Mouse (Mus musculus): ENCODE measurements around the gene Sit1. TPM values are rescaled to one million over a fixed set of nuclear protein-coding genes. Genes with fewer than 3 reads are reported as not detected.

Sit1 gene
- polyA plus RNA-seq, 1 experiment, result 17.1 TPM

DNA sequence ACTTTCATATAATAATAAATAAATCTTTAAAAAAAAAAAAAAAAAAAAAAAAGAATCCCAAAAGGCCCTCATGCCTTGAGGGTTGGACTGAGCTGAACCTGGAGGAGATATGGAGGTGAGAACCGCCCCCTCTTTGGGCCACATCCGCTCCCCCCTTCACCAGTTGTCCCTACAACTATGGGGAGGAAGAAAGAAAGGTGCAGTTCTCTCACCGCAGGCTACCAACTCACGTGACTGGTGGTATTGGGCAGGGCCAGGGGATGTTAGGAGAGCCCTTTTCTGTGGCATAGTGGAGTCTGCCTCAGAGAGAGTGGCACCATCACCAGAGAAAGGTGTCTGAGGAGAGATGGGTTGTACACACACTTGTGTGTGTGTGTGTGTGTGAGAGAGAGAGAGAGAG lies 27.1 kb downstream of the Sit1 start:
- TF ChIP-seq POLR2A (IDR thresholded peaks at IDR 0.05; ENCODE audit: low read depth, low read length) (peak; percentile 15; the same call in 1 of the 2 replicates), CTCF (IDR thresholded peaks at IDR 0.05; ENCODE audit: extremely low read depth, insufficient read depth, insufficient read length, insufficient replicate concordance) (no peak)
- Histone ChIP-seq H3K4me3 (ENCODE audit: extremely low read depth, insufficient read depth, insufficient read length) (no peak overlapping the region), H3K4me1 (ENCODE audit: control insufficient read depth, insufficient read depth, insufficient read length) (peaks cover 36% of the 10 kb centered on the region; the same call in 1 of the 2 replicates), H3K27me3 (ENCODE audit: control insufficient read depth, insufficient read depth, low read length) (no peaks in the 10 kb centered on the region), H3K27ac (ENCODE audit: insufficient read depth, low read length) (peak overlapping the region; percentile 91), H3K36me3 (ENCODE audit: control insufficient read depth, insufficient read depth, low read length) (peaks cover 3% of the 10 kb centered on the region; the same call in 1 of the 2 replicates)
- peak; percentile 77 to 85 for DNase-seq (ENCODE audit: low read depth in 1 of 2, low spot score in 2 of 2)
- WGBS, result 9% methylated on average over 4 of the region's 4 CpGs

DNA sequence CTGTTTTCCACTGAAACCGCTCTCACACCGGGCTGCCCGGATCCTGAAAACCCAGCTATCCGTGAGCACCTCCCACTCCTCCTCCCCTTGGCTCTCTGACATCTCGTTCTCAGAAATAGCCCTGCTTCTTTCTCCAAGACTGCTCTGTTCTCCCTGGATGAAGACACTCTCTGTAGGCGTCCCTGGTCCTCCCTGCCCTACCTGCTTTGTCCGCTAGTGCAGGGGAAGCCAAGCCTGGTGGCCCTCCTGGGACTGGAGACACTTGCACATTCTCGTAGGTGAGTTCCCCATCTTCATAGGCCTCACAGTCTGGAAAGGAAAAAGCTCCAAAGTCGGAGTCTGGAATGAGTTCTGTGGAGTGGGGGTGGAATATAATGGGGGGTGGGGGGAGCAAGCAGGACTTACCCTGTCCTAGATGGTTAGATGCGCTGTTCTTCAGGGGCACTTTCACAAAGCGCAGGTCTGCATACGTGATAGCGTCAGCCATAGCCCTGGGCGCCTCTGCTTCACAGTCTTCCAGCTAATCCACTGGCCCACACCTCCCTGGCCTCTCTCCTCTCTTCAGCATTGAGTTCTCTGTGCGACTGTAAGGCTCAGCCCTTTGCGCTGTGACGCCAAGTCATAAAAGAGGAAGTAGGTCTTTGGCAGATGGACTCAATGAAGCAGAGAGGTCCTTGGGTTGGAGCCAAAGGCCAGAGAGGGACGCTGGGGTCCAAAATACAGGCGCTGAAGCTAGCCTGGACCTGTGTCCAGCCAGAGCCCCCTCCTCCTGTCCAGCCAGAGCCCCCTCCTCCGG lies 29.3 kb downstream of the Sit1 start, which contains the start of gene Cd72:
TSS of gene Cd72 (minus strand) at position 588 of the 796 bp plus-strand sequence.
- Histone ChIP-seq H3K36me3 (ENCODE audit: control insufficient read depth, insufficient read depth, low read length) (peaks cover 9% of the 10 kb centered on the region; the same call in 1 of the 2 replicates), H3K4me1 (ENCODE audit: control insufficient read depth, insufficient read depth, insufficient read length) (peaks cover 36% of the 10 kb centered on the region; the same call in 1 of the 2 replicates), H3K27ac (ENCODE audit: insufficient read depth, low read length) (peak within 1 kb of the TSS; percentile 96), H3K4me3 (ENCODE audit: extremely low read depth, insufficient read depth, insufficient read length) (peak within 1 kb of the TSS; percentile 70), H3K27me3 (ENCODE audit: control insufficient read depth, insufficient read depth, low read length) (no peaks in the 10 kb centered on the region)
- peak; percentile 92 for TF ChIP-seq POLR2A (IDR thresholded peaks at IDR 0.05; ENCODE audit: low read depth, low read length)
- peak; percentile 45; the same call in 1 of the 2 replicates for TF ChIP-seq CTCF (IDR thresholded peaks at IDR 0.05; ENCODE audit: extremely low read depth, insufficient read depth, insufficient read length, insufficient replicate concordance)
- WGBS, result 7% methylated on average over 20 of the region's 20 CpGs
- peak; percentile 68 to 75 for DNase-seq (ENCODE audit: low read depth in 1 of 2, low spot score in 2 of 2)

DNA sequence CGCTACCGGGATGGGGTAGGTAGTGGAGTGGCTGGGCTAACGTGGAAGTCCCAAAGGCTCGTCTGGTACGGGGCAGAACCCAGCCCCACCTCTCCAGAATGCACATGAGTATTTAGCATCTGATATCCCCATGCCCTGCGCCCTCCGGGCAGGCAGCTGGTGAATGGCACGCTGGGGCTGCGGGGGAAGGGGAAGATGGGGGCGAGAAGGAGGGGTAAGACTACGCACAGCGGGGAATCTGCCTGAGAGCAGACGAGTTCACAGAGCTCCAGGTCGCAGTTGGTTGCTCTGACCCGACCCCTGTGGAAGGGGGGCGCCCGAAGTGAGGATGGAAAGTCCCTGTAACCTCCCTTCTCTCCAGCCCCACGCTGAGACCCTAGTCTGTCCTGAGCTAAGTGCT lies 30.1 kb downstream of the Sit1 start:
- WGBS, result 3% methylated on average over 18 of the region's 18 CpGs
- Histone ChIP-seq H3K27ac (ENCODE audit: insufficient read depth, low read length) (peak overlapping the region; percentile 96), H3K4me1 (ENCODE audit: control insufficient read depth, insufficient read depth, insufficient read length) (peaks cover 36% of the 10 kb centered on the region; the same call in 1 of the 2 replicates), H3K27me3 (ENCODE audit: control insufficient read depth, insufficient read depth, low read length) (no peaks in the 10 kb centered on the region), H3K36me3 (ENCODE audit: control insufficient read depth, insufficient read depth, low read length) (peaks cover 10% of the 10 kb centered on the region; the same call in 1 of the 2 replicates), H3K4me3 (ENCODE audit: extremely low read depth, insufficient read depth, insufficient read length) (peak overlapping the region; percentile 70)
- peak in 1 of 2 experiments; percentile 37 for DNase-seq (ENCODE audit: low read depth in 1 of 2, low spot score in 2 of 2)
- no peak for TF ChIP-seq CTCF (IDR thresholded peaks at IDR 0.05; ENCODE audit: extremely low read depth, insufficient read depth, insufficient read length, insufficient replicate concordance)
- peak; percentile 15; the same call in 1 of the 2 replicates for TF ChIP-seq POLR2A (IDR thresholded peaks at IDR 0.05; ENCODE audit: low read depth, low read length)

DNA sequence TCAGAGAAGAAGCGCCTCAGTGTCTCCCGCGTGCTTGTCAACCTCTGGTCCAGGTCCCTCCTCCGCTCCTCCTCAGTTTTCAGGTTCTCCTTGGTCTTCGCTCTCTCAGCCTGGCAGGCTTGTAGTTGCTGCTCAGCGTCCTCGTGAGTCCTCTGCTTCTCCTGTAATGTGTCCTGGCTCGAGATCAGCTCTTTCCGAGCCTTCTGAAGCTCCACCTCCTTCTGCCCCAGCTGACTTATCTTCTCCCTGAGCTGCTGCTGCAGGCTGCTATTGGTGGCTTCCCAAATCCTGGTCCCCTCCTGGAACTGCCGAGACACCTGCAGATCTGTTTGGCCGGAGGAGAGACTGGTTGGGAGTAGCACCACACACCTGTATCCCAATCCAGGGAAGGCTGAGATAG lies 31.2 kb downstream of the Sit1 start:
- H3K4me3 ChIP-seq (ENCODE audit: extremely low read depth, insufficient read depth, insufficient read length), result peak overlapping the region; percentile 70
- peaks cover 31% of the 10 kb centered on the region; the same call in 1 of the 2 replicates for H3K4me1 ChIP-seq (ENCODE audit: control insufficient read depth, insufficient read depth, insufficient read length)
- no peak for TF ChIP-seq POLR2A (IDR thresholded peaks at IDR 0.05; ENCODE audit: low read depth, low read length)
- no peak for TF ChIP-seq CTCF (IDR thresholded peaks at IDR 0.05; ENCODE audit: extremely low read depth, insufficient read depth, insufficient read length, insufficient replicate concordance)
- H3K36me3 ChIP-seq (ENCODE audit: control insufficient read depth, insufficient read depth, low read length), result peaks cover 17% of the 10 kb centered on the region
- DNase-seq (ENCODE audit: low read depth in 1 of 2, low spot score in 2 of 2), result no peak
- H3K27me3 ChIP-seq (ENCODE audit: control insufficient read depth, insufficient read depth, low read length), result no peaks in the 10 kb centered on the region
- WGBS, result 86% methylated on average over 11 of the region's 11 CpGs
- H3K27ac ChIP-seq (ENCODE audit: insufficient read depth, low read length), result no peak overlapping the region

DNA sequence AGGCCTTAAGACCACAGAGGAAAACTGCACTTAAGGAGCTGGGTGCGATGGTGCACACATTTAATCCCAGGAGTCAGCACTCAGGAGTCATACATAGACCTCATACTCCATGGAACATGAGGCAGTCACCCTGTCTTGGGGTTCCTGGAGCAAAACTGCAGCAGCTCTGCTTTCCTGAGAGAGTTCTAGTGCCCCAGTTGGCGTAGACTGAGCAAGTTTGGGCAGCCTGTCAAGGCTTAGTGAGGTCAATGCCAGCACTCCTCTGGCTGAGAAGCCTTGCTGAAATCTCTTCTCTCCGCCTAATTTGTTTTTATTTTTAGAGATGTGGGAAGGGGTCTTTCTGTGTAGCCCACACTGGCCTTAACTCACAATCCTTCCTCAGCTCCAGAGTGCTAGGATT lies 35.0 kb downstream of the Sit1 start:
- no peak overlapping the region for H3K27ac ChIP-seq (ENCODE audit: insufficient read depth, low read length)

DNA sequence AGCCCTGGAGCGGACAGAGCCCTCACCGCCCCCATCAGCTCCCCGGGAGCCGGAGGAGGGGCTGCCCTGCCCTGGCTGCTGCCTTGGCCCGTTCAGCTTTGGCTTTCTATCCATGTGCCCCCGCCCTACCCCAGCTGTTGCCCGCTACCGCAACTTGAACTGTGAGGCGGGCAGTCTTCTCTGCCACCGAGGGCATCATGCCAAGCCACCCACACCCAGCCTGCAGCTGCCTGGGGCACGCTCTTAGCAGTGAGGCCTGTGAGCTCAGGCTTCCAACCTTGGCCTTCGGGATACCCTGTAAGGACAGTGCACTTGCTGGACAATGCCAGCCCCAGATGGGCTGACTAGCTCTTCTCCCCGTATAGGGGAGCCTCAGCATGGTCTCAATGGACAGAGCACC lies 36.3 kb downstream of the Sit1 start:
- peaks cover 33% of the 10 kb centered on the region for H3K36me3 ChIP-seq (ENCODE audit: control insufficient read depth, insufficient read depth, low read length)
- no peaks in the 10 kb centered on the region for H3K27me3 ChIP-seq (ENCODE audit: control insufficient read depth, insufficient read depth, low read length)
- 82% methylated on average over 13 of the region's 13 CpGs for WGBS
- H3K4me3 ChIP-seq (ENCODE audit: extremely low read depth, insufficient read depth, insufficient read length), result no peak overlapping the region
- DNase-seq (ENCODE audit: low read depth in 1 of 2, low spot score in 2 of 2), result no peak
- H3K4me1 ChIP-seq (ENCODE audit: control insufficient read depth, insufficient read depth, insufficient read length), result peaks cover 3% of the 10 kb centered on the region; the same call in 1 of the 2 replicates
- no peak overlapping the region for H3K27ac ChIP-seq (ENCODE audit: insufficient read depth, low read length)
- TF ChIP-seq POLR2A (IDR thresholded peaks at IDR 0.05; ENCODE audit: low read depth, low read length), result no peak
- no peak for TF ChIP-seq CTCF (IDR thresholded peaks at IDR 0.05; ENCODE audit: extremely low read depth, insufficient read depth, insufficient read length, insufficient replicate concordance)

More for the DNA sequence above, 35.0 kb downstream of the Sit1 start:
- TF ChIP-seq POLR2A (IDR thresholded peaks at IDR 0.05; ENCODE audit: low read depth, low read length) (no peak), CTCF (IDR thresholded peaks at IDR 0.05; ENCODE audit: extremely low read depth, insufficient read depth, insufficient read length, insufficient replicate concordance) (no peak)
- Histone ChIP-seq H3K4me3 (ENCODE audit: extremely low read depth, insufficient read depth, insufficient read length) (no peak overlapping the region), H3K36me3 (ENCODE audit: control insufficient read depth, insufficient read depth, low read length) (peaks cover 34% of the 10 kb centered on the region), H3K27me3 (ENCODE audit: control insufficient read depth, insufficient read depth, low read length) (no peaks in the 10 kb centered on the region), H3K4me1 (ENCODE audit: control insufficient read depth, insufficient read depth, insufficient read length) (peaks cover 10% of the 10 kb centered on the region; the same call in 1 of the 2 replicates)
- DNase-seq (ENCODE audit: low read depth in 1 of 2, low spot score in 2 of 2), result no peak
- 89% methylated on average over 3 of the region's 3 CpGs for WGBS

Measured in spleen, adult 2 months (tissue).